In the genomic region with DNA sequence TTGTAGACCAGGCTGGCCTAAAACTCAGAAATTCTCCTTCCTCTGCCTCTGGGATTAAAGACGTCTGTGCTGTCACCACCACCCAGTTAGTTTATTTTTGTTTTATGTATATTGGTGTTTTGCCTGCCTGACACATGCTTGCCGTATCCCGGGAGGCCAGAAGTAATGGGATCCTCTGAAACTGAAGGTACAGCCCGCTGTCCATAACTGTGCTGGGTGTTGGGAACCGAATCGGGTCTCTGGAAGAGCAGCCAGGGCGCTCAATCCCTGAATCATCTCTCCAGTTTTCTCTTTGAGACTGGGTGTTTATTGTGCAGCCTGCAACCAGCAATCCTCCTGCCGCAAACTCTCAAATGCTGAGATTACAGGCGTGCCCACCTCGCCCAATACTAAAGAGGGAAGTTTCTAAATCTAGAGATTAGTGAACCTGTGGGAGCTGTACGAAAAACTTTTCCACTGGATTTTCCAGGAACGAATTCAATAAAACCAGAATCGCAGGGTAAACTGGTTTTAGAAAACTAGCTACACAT, we compare ENCODE assay signal across 8 mouse cellular contexts. TPM values are rescaled to one million over a fixed set of nuclear protein-coding genes. Genes with fewer than 3 reads are reported as not detected.
DNase-seq lines count a peak whose midpoint lies in the region; ATAC-seq lines count a peak whose summit lies in the region.

No protein-coding gene starts in this region.

- peak overlapping the region; percentile 73 for H3K4me3 ChIP-seq in kidney, embryonic 14.5 days (ENCODE audit: low read length)
- H3K4me3 ChIP-seq in midbrain, embryonic 11.5 days (ENCODE audit: low read depth, low read length): peak overlapping the region; percentile 68

- H3K27me3 ChIP-seq in kidney, embryonic 14.5 days (ENCODE audit: control insufficient read depth, insufficient read depth, low read length): no peaks in the 10 kb centered on the region
- H3K27me3 ChIP-seq in midbrain, embryonic 11.5 days (ENCODE audit: control insufficient read depth, insufficient read depth, low read length): no peaks in the 10 kb centered on the region

- peak overlapping the region; percentile 72 for H3K9ac ChIP-seq in kidney, embryonic 14.5 days (ENCODE audit: low read depth, low read length)
- H3K9ac ChIP-seq in midbrain, embryonic 11.5 days (ENCODE audit: low read length): peak overlapping the region; percentile 93

- WGBS in kidney, embryonic 14.5 days: 2% methylated on average over 13 of the region's 13 CpGs
- WGBS in midbrain, embryonic 11.5 days: 9% methylated on average over 13 of the region's 13 CpGs

- peaks cover 7% of the 10 kb centered on the region for H3K4me1 ChIP-seq in kidney, embryonic 14.5 days (ENCODE audit: control insufficient read depth, insufficient read depth, low read length)
- H3K4me1 ChIP-seq in midbrain, embryonic 11.5 days (ENCODE audit: control insufficient read depth, insufficient read depth, low read length): peaks cover 12% of the 10 kb centered on the region

- peaks cover 3% of the 10 kb centered on the region; the same call in 1 of the 2 replicates for H3K36me3 ChIP-seq in kidney, embryonic 14.5 days (ENCODE audit: control insufficient read depth, insufficient read depth, low read length)
- 0 out of 2 replicates have a peak, but pooled peaks cover 1% of the 10 kb centered on the region for H3K36me3 ChIP-seq in midbrain, embryonic 11.5 days (ENCODE audit: control insufficient read depth, insufficient read depth, low read length)

- H3K4me2 ChIP-seq in kidney, embryonic 14.5 days (replicated peaks; ENCODE audit: low read depth, low read length): peak overlapping the region; percentile 67
- H3K4me2 ChIP-seq in midbrain, embryonic 11.5 days: peak overlapping the region; percentile 60

- no peaks in the 10 kb centered on the region for H3K9me3 ChIP-seq in kidney, embryonic 14.5 days (ENCODE audit: control insufficient read depth, low read length)
- H3K9me3 ChIP-seq in midbrain, embryonic 11.5 days (ENCODE audit: control insufficient read depth, low read length): no peaks in the 10 kb centered on the region

- peak overlapping the region; percentile 99 for H3K27ac ChIP-seq in kidney, embryonic 14.5 days (ENCODE audit: low read depth, low read length)
- H3K27ac ChIP-seq in midbrain, embryonic 11.5 days (ENCODE audit: low read depth, low read length): peak overlapping the region; percentile 97

- no peak for ATAC-seq in kidney, embryonic 14.5 days (ENCODE audit: low FRiP score, low TSS enrichment)
- no peak for ATAC-seq in midbrain, embryonic 11.5 days (ENCODE audit: low FRiP score)
- ATAC-seq in granulocyte monocyte progenitor cell, adult 5-6 weeks (replicated peaks; ENCODE audit: poor library complexity, severe bottlenecking): no peak

- intact Hi-C loops in left cerebral cortex, postnatal 36 days (cut with DNase I): loop anchor here (5.0 kb wide), 2 partner anchors 35 to 50 kb away; partner anchors contain the start of gene Rilpl1

- peak; percentile 45 for DNase-seq in left cerebral cortex, postnatal 36 days (ENCODE audit: low spot score in 2 of 2)
- no peak for DNase-seq in left cerebral cortex, adult 11 months (ENCODE audit: low spot score)
- DNase-seq in adrenal gland, postnatal 36 days: peak; percentile 22 to 35
- DNase-seq in gastrocnemius, adult 8-10 months (ENCODE audit: low spot score in 2 of 2): peak; percentile 43 to 57
- DNase-seq in midbrain, embryonic 11.5 days (ENCODE audit: low spot score, missing footprints): peak; percentile 96
- DNase-seq in retina, postnatal 1 day: no peak

RNA-seq across cellular contexts. Expression of gene Snrnp35, which starts 0.4 kb away (rescaled TPM):
- 10 to 100 TPM; 22.7 to 28.0 TPM for total RNA-seq in left cerebral cortex, postnatal 36 days (2021)
- total RNA-seq in adrenal gland, postnatal 36 days (2021): 10 to 100 TPM; 19.4 to 20.5 TPM
- total RNA-seq in gastrocnemius, adult 8-10 months (2022): 10 to 100 TPM; 19.8 to 27.9 (median 25.2) TPM
- polyA plus RNA-seq in kidney, embryonic 14.5 days (2014; fragmentation: Nextera tagmentation; extraction: Ambion mirVana): 12.8 and 23.8 TPM in 2 replicates
- polyA plus RNA-seq in midbrain, embryonic 11.5 days (2014; fragmentation: Nextera tagmentation; extraction: Ambion mirVana): 15.6 and 17.3 TPM in 2 replicates
- total RNA-seq in granulocyte monocyte progenitor cell, adult 5-6 weeks (2014; fragmentation: Nextera tagmentation): 9.1 and 12.3 TPM in 2 replicates
- total RNA-seq in granulocyte monocyte progenitor cell, adult 5-6 weeks (2017): 11.8 and 11.9 TPM in 2 replicates

RNA-seq across cellular contexts. Expression of gene Rilpl2, which starts 4.3 kb away (rescaled TPM):
- total RNA-seq in left cerebral cortex, postnatal 36 days (2021): 10 to 100 TPM; 18.8 to 20.5 TPM
- 10 to 100 TPM; 21.4 to 23.9 TPM for total RNA-seq in adrenal gland, postnatal 36 days (2021)
- total RNA-seq in gastrocnemius, adult 8-10 months (2022): 1 to 10 TPM; 3.2 to 5.1 (median 4.2) TPM
- 29.4 and 31.7 TPM in 2 replicates for polyA plus RNA-seq in kidney, embryonic 14.5 days (2014; fragmentation: Nextera tagmentation; extraction: Ambion mirVana)
- 19.6 and 23.1 TPM in 2 replicates for polyA plus RNA-seq in midbrain, embryonic 11.5 days (2014; fragmentation: Nextera tagmentation; extraction: Ambion mirVana)
- total RNA-seq in granulocyte monocyte progenitor cell, adult 5-6 weeks (2014; fragmentation: Nextera tagmentation): 51.9 and 68.3 TPM in 2 replicates
- 40.5 and 61.8 TPM in 2 replicates for total RNA-seq in granulocyte monocyte progenitor cell, adult 5-6 weeks (2017)

RNA-seq across cellular contexts. Expression of gene Kmt5a, which starts 42.8 kb away (rescaled TPM):
- 10 to 100 TPM; 55.1 to 67.8 TPM for total RNA-seq in left cerebral cortex, postnatal 36 days (2021)
- total RNA-seq in adrenal gland, postnatal 36 days (2021): 100 to 1,000 TPM; 172 to 188 TPM
- total RNA-seq in gastrocnemius, adult 8-10 months (2022): 100 to 1,000 TPM; 217 to 342 (median 227) TPM
- 54.7 and 58.6 TPM in 2 replicates for polyA plus RNA-seq in kidney, embryonic 14.5 days (2014; fragmentation: Nextera tagmentation; extraction: Ambion mirVana)
- polyA plus RNA-seq in midbrain, embryonic 11.5 days (2014; fragmentation: Nextera tagmentation; extraction: Ambion mirVana): 76.6 and 90.0 TPM in 2 replicates
- 210 and 216 TPM in 2 replicates for total RNA-seq in granulocyte monocyte progenitor cell, adult 5-6 weeks (2014; fragmentation: Nextera tagmentation)
- total RNA-seq in granulocyte monocyte progenitor cell, adult 5-6 weeks (2017): 112 and 163 TPM in 2 replicates

RNA-seq across cellular contexts. Expression of gene Rilpl1, which starts 48.7 kb away (rescaled TPM):
- 10 to 100 TPM; 65.9 to 97.7 TPM for total RNA-seq in left cerebral cortex, postnatal 36 days (2021)
- total RNA-seq in adrenal gland, postnatal 36 days (2021): 10 to 100 TPM; 16.2 to 17.4 TPM
- total RNA-seq in gastrocnemius, adult 8-10 months (2022): 100 to 1,000 TPM; 208 to 326 (median 241) TPM
- 21.9 and 26.1 TPM in 2 replicates for polyA plus RNA-seq in kidney, embryonic 14.5 days (2014; fragmentation: Nextera tagmentation; extraction: Ambion mirVana)
- 17.7 and 21.7 TPM in 2 replicates for polyA plus RNA-seq in midbrain, embryonic 11.5 days (2014; fragmentation: Nextera tagmentation; extraction: Ambion mirVana)
- 1.3 TPM in 1 of 2 replicates, not detected in the other for total RNA-seq in granulocyte monocyte progenitor cell, adult 5-6 weeks (2014; fragmentation: Nextera tagmentation)
- total RNA-seq in granulocyte monocyte progenitor cell, adult 5-6 weeks (2017): not detected in 2 replicates

RNA-seq across cellular contexts. Expression of gene Sbno1, which starts 56.7 kb away (rescaled TPM):
- total RNA-seq in left cerebral cortex, postnatal 36 days (2021): 100 to 1,000 TPM; 152 to 175 TPM
- total RNA-seq in adrenal gland, postnatal 36 days (2021): 100 to 1,000 TPM in 1 of 2 experiments, 10 to 100 TPM in 1; 84.3 to 100 TPM
- total RNA-seq in gastrocnemius, adult 8-10 months (2022): 10 to 100 TPM; 41.8 to 53.6 (median 48.2) TPM
- 66.3 and 102 TPM in 2 replicates for polyA plus RNA-seq in kidney, embryonic 14.5 days (2014; fragmentation: Nextera tagmentation; extraction: Ambion mirVana)
- 78.6 and 85.9 TPM in 2 replicates for polyA plus RNA-seq in midbrain, embryonic 11.5 days (2014; fragmentation: Nextera tagmentation; extraction: Ambion mirVana)
- 130 and 135 TPM in 2 replicates for total RNA-seq in granulocyte monocyte progenitor cell, adult 5-6 weeks (2014; fragmentation: Nextera tagmentation)
- 167 and 174 TPM in 2 replicates for total RNA-seq in granulocyte monocyte progenitor cell, adult 5-6 weeks (2017)

Comparison
In these comparisons a context has a peak if more than half of its experiments do, and no peak if none do; other contexts are left out.
1. DNase-seq: peak in left cerebral cortex, postnatal 36 days (2 of 2), adrenal gland, postnatal 36 days (2 of 2), gastrocnemius, adult 8-10 months (2 of 2) and midbrain, embryonic 11.5 days (single experiment); none in left cerebral cortex, adult 11 months (single experiment) and retina, postnatal 1 day (single experiment).